Mouse (Mus musculus): ENCODE results near the gene Wdr72.

- no peak for TF ChIP-seq CTCF (IDR thresholded peaks at IDR 0.05; ENCODE audit: control insufficient read depth, insufficient read depth, insufficient replicate concordance, low read depth, low read length)
- TF ChIP-seq POLR2A (IDR thresholded peaks at IDR 0.05; ENCODE audit: control insufficient read depth, low read depth, low read length): no peak
Observed at GRCm38 (mm10) chr9:74241292-74241691, 131.1 kb downstream of the Wdr72 start.

All from testis, adult 2 months (tissue).